Mouse (Mus musculus): ENCODE data around the gene Arhgap18.

DNA sequence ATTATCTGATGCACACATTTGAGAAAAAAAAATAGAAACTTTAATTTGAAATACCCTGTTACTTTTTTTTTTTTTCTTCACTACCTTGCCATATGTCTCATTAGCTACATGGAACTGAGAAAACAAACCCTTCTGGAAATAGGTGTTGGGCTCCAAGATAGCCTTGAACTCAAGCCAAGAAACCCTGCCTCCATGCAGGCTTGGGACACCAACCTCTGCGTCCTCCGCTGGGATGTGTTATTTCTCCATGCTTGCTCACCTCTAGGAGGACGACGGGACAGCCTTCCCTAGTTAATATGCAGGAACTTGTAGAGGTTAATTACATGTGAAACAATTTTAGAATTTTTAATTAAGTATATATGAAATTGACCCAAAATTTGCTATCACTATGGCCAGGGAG is 96.1 kb downstream of the Arhgap18 start:
- TF ChIP-seq CTCF (IDR thresholded peaks at IDR 0.05; ENCODE audit: insufficient read depth, low read length) (no peak), POLR2A (IDR thresholded peaks at IDR 0.05; ENCODE audit: borderline replicate concordance, extremely low read depth, low read depth, low read length) (no peak)
